Mouse (Mus musculus): ENCODE results near the gene Ptn. TPM values are rescaled to one million over a fixed set of nuclear protein-coding genes. Genes with fewer than 3 reads are reported as not detected.
"Not testable (repeated sequence)": the region's sequence is repeated elsewhere in the genome, so short reads cannot be mapped to it uniquely, and the experiment has no call there.

Gene Ptn
- total RNA-seq, 2 experiments from 2014 or later = 59.9 to 65.6 TPM

- no peak for DNase-seq
These were observed 54.8 kb downstream of the Ptn start for GRCm38 (mm10) chr6:36755001-36755885.

DNA sequence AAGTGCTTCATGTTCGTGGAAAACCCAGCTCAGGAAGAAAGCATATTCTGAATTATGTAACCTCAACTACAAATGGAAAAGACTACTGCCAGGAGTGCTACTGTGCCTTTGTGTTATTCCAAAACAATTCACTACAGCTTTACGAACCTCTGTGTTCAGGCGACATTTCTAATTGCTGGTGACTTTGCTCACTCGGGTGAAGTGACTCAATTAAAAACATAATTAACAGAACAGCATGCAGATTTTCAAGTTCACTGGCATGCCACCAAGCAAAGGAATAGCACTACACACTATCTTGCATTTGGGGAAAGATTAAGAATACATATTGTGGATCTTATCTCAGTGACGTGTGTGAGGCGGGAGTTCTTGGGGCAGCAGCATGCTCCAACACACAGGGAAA lies 57.1 kb downstream of the Ptn start:
- no peak for DNase-seq

- no peak for DNase-seq
These were observed 70.2 kb downstream of the Ptn start for GRCm38 (mm10) chr6:36739811-36740210.

- DNase-seq = no peak
These were observed 73.3 kb downstream of the Ptn start for GRCm38 (mm10) chr6:36736763-36737162.

GRCm38 (mm10) chr6:36735622-36736021 lies 74.4 kb downstream of the Ptn start:
- DNase-seq = not testable (repeated sequence)

GRCm38 (mm10) chr6:36729811-36730210 lies 80.2 kb downstream of the Ptn start:
- not testable (repeated sequence) for DNase-seq

- DNase-seq = peak; percentile 29
These were observed 81.9 kb downstream of the Ptn start for GRCm38 (mm10) chr6:36728079-36728478.

DNA sequence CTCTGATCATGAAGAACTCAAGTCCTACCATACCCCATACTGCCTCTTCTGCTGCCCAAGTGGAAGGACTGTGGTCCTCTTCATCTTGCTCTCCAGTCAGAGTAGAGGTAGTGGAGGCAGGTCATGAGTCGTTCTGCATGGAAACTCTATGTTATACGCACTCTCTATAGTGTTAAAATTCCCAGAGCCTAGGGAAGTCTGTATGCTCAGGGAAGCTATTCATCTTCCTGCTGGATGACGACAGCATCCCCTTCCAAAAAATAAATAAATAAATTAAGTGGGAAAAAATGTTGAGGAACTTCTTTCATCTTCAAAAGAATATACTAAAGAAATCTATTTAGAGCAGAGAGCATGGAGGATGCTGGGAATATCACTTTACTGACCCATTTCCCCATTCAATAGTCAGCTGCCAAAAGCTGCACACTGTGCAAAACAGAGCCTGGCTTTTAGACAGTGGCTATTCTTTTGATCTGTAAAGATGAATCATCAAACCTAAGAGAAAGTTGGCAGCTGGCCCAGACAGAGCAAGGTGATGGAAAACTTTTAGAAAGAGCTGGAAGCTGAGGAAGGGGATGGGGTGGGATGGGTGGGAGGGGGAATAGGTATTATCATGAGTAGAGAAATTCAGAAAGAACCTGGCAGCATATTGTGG lies 84.4 kb downstream of the Ptn start:
- DNase-seq = peak; percentile 60

GRCm38 (mm10) chr6:36722769-36723549 lies 87.1 kb downstream of the Ptn start:
- DNase-seq = no peak

GRCm38 (mm10) chr6:36713329-36713728 lies 96.7 kb downstream of the Ptn start:
- DNase-seq = no peak

- DNase-seq = no peak
These were observed 114.5 kb downstream of the Ptn start for GRCm38 (mm10) chr6:36695481-36695880.

GRCm38 (mm10) chr6:36691497-36691896 lies 118.5 kb downstream of the Ptn start:
- DNase-seq = peak; percentile 62

DNA sequence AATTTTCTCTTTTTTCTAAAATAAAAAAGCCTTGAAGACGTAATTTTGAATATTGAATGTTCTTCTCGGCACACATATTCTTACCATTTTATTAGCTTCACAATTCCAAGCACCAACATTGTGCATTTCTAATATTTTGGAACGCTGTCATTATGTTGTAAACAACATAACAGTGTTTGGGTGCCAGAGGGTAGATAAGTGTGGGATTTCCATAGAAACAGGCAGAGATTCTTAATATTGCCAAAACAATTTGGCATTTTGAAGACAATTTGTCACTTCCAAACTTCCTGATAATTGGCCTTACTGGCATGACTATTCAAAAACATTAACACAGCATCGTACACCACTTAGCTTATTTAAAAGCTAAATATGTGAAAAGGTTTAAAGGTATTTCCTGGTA lies 119.1 kb downstream of the Ptn start:
- no peak for DNase-seq

DNA sequence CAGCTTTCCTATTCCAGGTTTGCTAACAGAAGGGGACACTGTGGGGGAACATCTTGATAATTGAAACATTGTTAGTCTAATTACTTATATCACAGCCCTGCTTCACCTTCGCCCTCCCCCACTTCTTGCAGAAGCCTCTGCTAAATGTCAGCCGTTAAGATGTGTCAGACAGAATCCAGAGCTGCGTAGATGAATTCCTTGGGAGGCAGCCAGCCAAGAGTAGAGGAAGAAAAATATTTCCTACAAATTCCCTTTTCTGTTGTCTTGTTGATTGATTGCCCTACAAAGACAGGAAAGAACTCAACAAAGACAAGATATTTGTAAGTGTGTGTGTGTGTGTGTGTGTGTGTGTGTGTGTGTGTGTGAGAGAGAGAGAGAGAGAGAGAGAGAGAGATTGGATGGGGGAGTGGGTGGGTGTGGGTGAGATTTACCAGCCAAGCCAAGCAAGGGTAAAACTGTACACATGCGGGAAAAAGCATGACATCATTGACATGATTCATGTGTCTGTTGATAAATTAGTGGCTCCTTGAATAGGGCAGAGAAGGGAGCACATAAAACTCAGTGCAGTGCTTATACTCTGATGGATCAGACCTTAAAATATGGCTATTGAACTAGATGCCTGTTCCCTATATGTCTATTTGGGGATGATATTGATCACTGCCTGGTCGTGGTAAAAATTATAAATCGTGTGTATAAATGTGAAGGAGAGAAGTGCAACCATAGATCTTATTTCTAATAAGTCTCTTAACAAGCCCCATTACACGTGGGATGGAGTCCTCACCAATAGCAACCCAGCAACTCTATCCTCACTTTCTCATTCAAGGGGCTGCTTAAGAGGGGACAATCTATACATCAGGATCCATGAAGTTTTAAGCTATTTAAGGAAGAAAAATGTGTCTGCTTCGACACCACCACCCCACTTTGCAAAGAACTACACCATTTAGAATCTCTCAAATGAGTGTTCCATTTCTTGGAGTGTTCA lies 133.0 kb downstream of the Ptn start:
- DNase-seq = peak; percentile 37

DNA sequence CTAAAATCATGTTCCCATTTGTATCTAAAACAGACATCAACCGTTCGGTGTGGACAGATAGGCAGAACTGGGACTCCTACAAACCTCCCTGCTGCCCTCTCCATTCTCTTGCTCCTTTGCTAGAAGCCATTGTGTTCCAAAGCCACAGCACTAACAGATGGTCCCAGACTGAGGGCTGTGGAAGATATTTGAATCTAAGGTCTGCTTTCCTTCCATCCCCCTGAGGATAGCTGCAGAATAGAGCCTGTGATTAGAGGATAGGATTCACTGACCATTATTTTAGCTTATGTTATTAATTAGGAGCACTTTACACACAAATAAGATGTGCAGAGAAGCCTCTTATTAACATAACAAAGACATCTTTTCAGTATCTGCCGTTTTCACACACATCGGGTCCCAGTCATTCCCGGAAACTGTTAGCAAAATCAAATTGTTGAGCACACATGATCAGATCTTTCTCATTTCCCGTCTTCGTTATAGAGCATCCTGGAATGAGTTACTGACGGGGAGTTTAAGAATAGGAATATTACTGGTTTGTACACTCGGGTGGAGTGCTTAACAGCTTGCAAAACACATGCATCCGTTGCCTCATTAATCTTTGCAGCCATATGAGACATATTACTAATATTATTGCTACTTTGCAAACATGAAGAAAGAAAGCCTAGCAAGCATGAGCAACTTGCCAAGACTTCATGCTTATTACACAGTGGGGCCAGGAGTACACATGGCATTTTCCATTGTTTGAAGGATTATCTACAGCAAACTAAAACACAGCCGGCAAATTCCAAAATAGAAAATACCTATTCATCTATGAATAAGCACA lies 137.4 kb downstream of the Ptn start:
- DNase-seq = no peak

DNA sequence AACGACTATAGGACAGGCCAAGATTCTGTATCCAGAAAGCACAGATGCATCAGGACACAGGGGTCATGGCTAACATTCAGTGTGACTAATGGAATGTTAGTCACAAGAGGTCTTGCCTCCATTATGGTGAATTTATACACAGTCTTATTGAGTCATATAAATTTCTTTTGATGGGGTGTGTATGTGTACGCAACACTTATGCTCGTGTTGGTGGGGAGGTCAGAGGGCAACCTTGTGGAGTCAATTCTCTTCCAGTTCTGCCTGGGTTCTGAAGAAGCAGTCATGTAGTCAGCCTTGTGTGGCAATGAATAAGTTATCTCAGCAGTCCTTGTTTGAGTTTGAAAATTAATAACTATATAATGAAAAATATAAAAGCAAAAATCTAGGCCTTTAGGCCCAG lies 138.7 kb downstream of the Ptn start:
- DNase-seq = no peak
